Mouse (Mus musculus): ENCODE measurements around the gene Zc2hc1b. TPM values are rescaled to one million over a fixed set of nuclear protein-coding genes. Genes with fewer than 3 reads are reported as not detected.

Gene Zc2hc1b
- polyA plus RNA-seq, 1 experiment from 2014 or later = not detected

GRCm38 (mm10) chr10:13113641-13114040 lies 64.2 kb downstream of the Zc2hc1b start:
- Histone ChIP-seq H3K4me3 (ENCODE audit: low read depth, low read length) (no peak overlapping the region), H3K4me1 (ENCODE audit: insufficient read depth, low read depth, low read length) (no peaks in the 10 kb centered on the region; the same call in 1 of the 2 replicates), H3K27me3 (replicated peaks; ENCODE audit: insufficient read depth, low read length) (no peaks in the 10 kb centered on the region), H3K9ac (replicated peaks; ENCODE audit: low read depth) (no peak overlapping the region), H3K36me3 (ENCODE audit: insufficient read depth, low read length) (no peaks in the 10 kb centered on the region), H3K9me3 (ENCODE audit: low read length) (no peaks in the 10 kb centered on the region), H3K4me2 (replicated peaks; ENCODE audit: low read depth, low read length) (no peak overlapping the region), H3K27ac (ENCODE audit: low read length) (no peak overlapping the region)
- DNase-seq (ENCODE audit: low spot score) (no peak), ATAC-seq (no peak)
- no peak for TF ChIP-seq EP300 (IDR thresholded peaks at IDR 0.05)
- TF ChIP-seq CTCF (IDR thresholded peaks at IDR 0.05) = no peak
- WGBS = 85% methylated on average over 4 of the region's 4 CpGs

GRCm38 (mm10) chr10:13112849-13113248 lies 65.0 kb downstream of the Zc2hc1b start:
- Histone ChIP-seq H3K9ac (replicated peaks; ENCODE audit: low read depth) (no peak overlapping the region), H3K27ac (ENCODE audit: low read length) (no peak overlapping the region)

GRCm38 (mm10) chr10:13109781-13110180 lies 68.0 kb downstream of the Zc2hc1b start:
- Histone ChIP-seq H3K27ac (ENCODE audit: low read length) (no peak overlapping the region), H3K4me3 (ENCODE audit: low read depth, low read length) (no peak overlapping the region), H3K36me3 (ENCODE audit: insufficient read depth, low read length) (no peaks in the 10 kb centered on the region), H3K4me2 (replicated peaks; ENCODE audit: low read depth, low read length) (no peak overlapping the region), H3K4me1 (ENCODE audit: insufficient read depth, low read depth, low read length) (peaks cover 2% of the 10 kb centered on the region; the same call in 1 of the 2 replicates), H3K9me3 (ENCODE audit: low read length) (no peaks in the 10 kb centered on the region), H3K9ac (replicated peaks; ENCODE audit: low read depth) (no peak overlapping the region), H3K27me3 (replicated peaks; ENCODE audit: insufficient read depth, low read length) (no peaks in the 10 kb centered on the region)
- DNase-seq (ENCODE audit: low spot score) = no peak
- 80% methylated on average over 1 of the region's 1 CpGs for WGBS
- no peak for TF ChIP-seq EP300 (IDR thresholded peaks at IDR 0.05)
- TF ChIP-seq CTCF (IDR thresholded peaks at IDR 0.05) = no peak
- no peak for ATAC-seq

More at GRCm38 (mm10) chr10:13112849-13113248, 65.0 kb downstream of the Zc2hc1b start:
- WGBS = 41% methylated on average over 3 of the region's 3 CpGs
- H3K36me3 ChIP-seq (ENCODE audit: insufficient read depth, low read length) = no peaks in the 10 kb centered on the region
- H3K9me3 ChIP-seq (ENCODE audit: low read length) = no peaks in the 10 kb centered on the region
- H3K4me3 ChIP-seq (ENCODE audit: low read depth, low read length) = no peak overlapping the region
- H3K4me2 ChIP-seq (replicated peaks; ENCODE audit: low read depth, low read length) = no peak overlapping the region
- ATAC-seq (no peak), DNase-seq (ENCODE audit: low spot score) (no peak)
- no peaks in the 10 kb centered on the region for H3K27me3 ChIP-seq (replicated peaks; ENCODE audit: insufficient read depth, low read length)
- TF ChIP-seq EP300 (IDR thresholded peaks at IDR 0.05) = no peak
- TF ChIP-seq CTCF (IDR thresholded peaks at IDR 0.05) = no peak
- H3K4me1 ChIP-seq (ENCODE audit: insufficient read depth, low read depth, low read length) = peaks cover 2% of the 10 kb centered on the region; the same call in 1 of the 2 replicates

- DNase-seq (ENCODE audit: low spot score) (no peak), ATAC-seq (no peak)
- Histone ChIP-seq H3K27ac (ENCODE audit: low read length) (no peak overlapping the region), H3K4me1 (ENCODE audit: insufficient read depth, low read depth, low read length) (peaks cover 2% of the 10 kb centered on the region; the same call in 1 of the 2 replicates), H3K4me3 (ENCODE audit: low read depth, low read length) (no peak overlapping the region), H3K9ac (replicated peaks; ENCODE audit: low read depth) (no peak overlapping the region), H3K4me2 (replicated peaks; ENCODE audit: low read depth, low read length) (no peak overlapping the region), H3K9me3 (ENCODE audit: low read length) (no peaks in the 10 kb centered on the region), H3K27me3 (replicated peaks; ENCODE audit: insufficient read depth, low read length) (no peaks in the 10 kb centered on the region), H3K36me3 (ENCODE audit: insufficient read depth, low read length) (no peaks in the 10 kb centered on the region)
- TF ChIP-seq EP300 (IDR thresholded peaks at IDR 0.05) (no peak), CTCF (IDR thresholded peaks at IDR 0.05) (no peak)
- WGBS = 64% methylated on average over 4 of the region's 4 CpGs
These were observed 69.0 kb downstream of the Zc2hc1b start for GRCm38 (mm10) chr10:13108847-13109246.

DNA sequence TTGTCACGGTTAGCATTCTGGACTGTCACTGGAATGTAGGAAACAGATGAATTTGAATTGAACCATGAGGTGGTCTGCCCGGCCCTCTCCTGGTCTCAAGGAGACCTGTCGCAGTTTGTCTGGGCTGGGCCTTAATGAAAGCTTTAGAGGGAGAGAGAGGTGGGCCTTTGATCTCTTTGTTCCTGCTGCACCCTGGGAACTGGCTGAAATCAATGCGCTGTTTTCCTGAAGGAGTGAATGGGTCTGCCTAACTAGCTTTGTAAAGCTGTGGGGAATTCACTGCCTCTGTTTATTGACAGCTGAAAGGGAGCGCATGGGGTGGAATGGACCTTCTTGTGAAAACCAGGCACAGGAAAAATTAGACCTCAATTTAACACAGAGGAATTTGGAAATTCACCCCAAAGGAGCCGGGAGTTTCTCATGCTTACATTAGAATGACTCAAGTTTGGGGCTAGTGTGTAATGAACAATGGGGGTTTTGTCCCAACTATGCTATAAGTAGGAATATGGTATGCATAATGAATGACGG lies 69.7 kb downstream of the Zc2hc1b start:
- H3K27me3 ChIP-seq (replicated peaks; ENCODE audit: insufficient read depth, low read length) = no peaks in the 10 kb centered on the region
- H3K27ac ChIP-seq (ENCODE audit: low read length) = no peak overlapping the region
- no peak overlapping the region for H3K4me2 ChIP-seq (replicated peaks; ENCODE audit: low read depth, low read length)
- 46% methylated on average over 7 of the region's 7 CpGs for WGBS
- H3K9ac ChIP-seq (replicated peaks; ENCODE audit: low read depth) = no peak overlapping the region
- TF ChIP-seq EP300 (IDR thresholded peaks at IDR 0.05) (no peak), CTCF (IDR thresholded peaks at IDR 0.05) (no peak)
- no peaks in the 10 kb centered on the region for H3K36me3 ChIP-seq (ENCODE audit: insufficient read depth, low read length)
- H3K9me3 ChIP-seq (ENCODE audit: low read length) = no peaks in the 10 kb centered on the region
- DNase-seq (ENCODE audit: low spot score) (no peak), ATAC-seq (no peak)
- H3K4me1 ChIP-seq (ENCODE audit: insufficient read depth, low read depth, low read length) = peaks cover 2% of the 10 kb centered on the region; the same call in 1 of the 2 replicates
- H3K4me3 ChIP-seq (ENCODE audit: low read depth, low read length) = no peak overlapping the region

DNA sequence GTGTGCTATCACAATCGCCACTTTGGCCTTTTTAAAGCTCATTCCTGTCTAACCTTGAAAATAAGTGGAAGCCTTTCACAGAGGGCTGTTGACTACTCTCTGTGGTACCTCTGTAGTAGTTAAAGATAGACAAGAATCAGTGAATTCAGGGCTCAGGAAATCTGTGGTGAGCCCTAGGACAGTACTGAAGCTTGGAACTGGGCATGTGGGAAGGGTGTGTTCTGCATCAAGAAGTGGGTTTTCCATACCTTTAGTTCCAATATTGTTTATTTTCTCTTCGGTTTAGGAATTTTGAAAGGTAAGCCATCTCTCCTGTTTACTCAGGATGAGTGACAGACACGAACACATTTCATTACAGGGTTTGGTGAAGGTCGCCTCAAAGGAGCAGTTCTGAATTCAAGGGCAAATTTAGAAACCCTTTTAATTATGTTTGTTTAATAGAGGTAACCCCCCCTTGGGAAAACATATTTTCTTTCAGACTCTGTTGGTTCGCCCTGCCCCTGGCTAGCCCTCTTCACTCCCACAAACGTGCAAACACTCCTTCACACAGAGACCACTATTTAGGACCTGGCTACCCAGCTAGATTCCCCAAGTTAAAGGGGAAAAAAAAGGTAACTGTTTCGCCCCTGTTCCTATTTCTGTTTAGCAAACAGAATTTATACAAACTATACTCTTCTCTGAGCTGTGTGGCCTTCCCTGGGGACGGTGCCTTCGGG lies 70.8 kb downstream of the Zc2hc1b start:
- 48% methylated on average over 9 of the region's 9 CpGs for WGBS
- Histone ChIP-seq H3K27me3 (replicated peaks; ENCODE audit: insufficient read depth, low read length) (no peaks in the 10 kb centered on the region), H3K4me3 (ENCODE audit: low read depth, low read length) (no peak overlapping the region), H3K36me3 (ENCODE audit: insufficient read depth, low read length) (no peaks in the 10 kb centered on the region), H3K9ac (replicated peaks; ENCODE audit: low read depth) (no peak overlapping the region), H3K4me2 (replicated peaks; ENCODE audit: low read depth, low read length) (no peak overlapping the region), H3K4me1 (ENCODE audit: insufficient read depth, low read depth, low read length) (peaks cover 2% of the 10 kb centered on the region; the same call in 1 of the 2 replicates), H3K27ac (ENCODE audit: low read length) (no peak overlapping the region), H3K9me3 (ENCODE audit: low read length) (no peaks in the 10 kb centered on the region)
- DNase-seq (ENCODE audit: low spot score) = no peak
- no peak for ATAC-seq
- TF ChIP-seq EP300 (IDR thresholded peaks at IDR 0.05) (no peak), CTCF (IDR thresholded peaks at IDR 0.05) (no peak)

All from lung, postnatal 0 days (tissue).